ENCODE assay signal across 21 mouse cellular contexts in genomic region chr11:63136836-63137416, GRCm38 (mm10). TPM values are rescaled to one million over a fixed set of nuclear protein-coding genes. Genes with fewer than 3 reads are reported as not detected.
DNase-seq lines count a peak whose midpoint lies in the region; ATAC-seq and TF ChIP-seq lines count a peak whose summit lies in the region.
"Had no signal": no experiment of that assay in that cellular context is flagged by ENCODE, and none has a peak within 500 bp of the region (broad histone marks: within the 10 kb centered on the region; RNA-seq: fewer than 3 reads in every experiment).

No protein-coding gene starts in this region.

- ATAC-seq in heart, embryonic 16.5 days (replicated peaks; ENCODE audit: extremely low read depth, insufficient read depth, low FRiP score) = no peak
- ATAC-seq in heart, embryonic 12.5 days (ENCODE audit: insufficient number of reproducible peaks, low FRiP score) = no peak
- no peak for ATAC-seq in limb, embryonic 15.5 days (ENCODE audit: insufficient number of reproducible peaks, low FRiP score, low TSS enrichment, low read depth)
- ATAC-seq: forebrain, postnatal 0 days; hindbrain, postnatal 0 days; intestine, embryonic 16.5 days; midbrain, embryonic 16.5 days had no signal

- no peak for TF ChIP-seq CTCF in left cerebral cortex, adult 2 months (IDR thresholded peaks at IDR 0.05)

- no peaks in the 10 kb centered on the region for H3K9me3 ChIP-seq in heart, embryonic 16.5 days (replicated peaks; ENCODE audit: control insufficient read depth, low read length)
- no peaks in the 10 kb centered on the region for H3K9me3 ChIP-seq in heart, embryonic 12.5 days (replicated peaks)
- no peaks in the 10 kb centered on the region for H3K9me3 ChIP-seq in limb, embryonic 15.5 days
- H3K9me3 ChIP-seq: heart, embryonic 10.5 days; liver, embryonic 13.5 days; neural tube, embryonic 13.5 days; stomach, embryonic 15.5 days had no signal

- DNase-seq in left cerebral cortex, adult 2 months (ENCODE audit: extremely low spot score in 1 of 2, low spot score in 2 of 2) = no peak
- no peak for DNase-seq in left cerebral cortex, postnatal 36 days (ENCODE audit: low spot score in 2 of 2)
- DNase-seq in R1 (ENCODE audit: low read depth, low spot score) = peak; percentile 54
- DNase-seq in yolk sac, embryonic 10.5 days (ENCODE audit: low spot score) = no peak
- DNase-seq: B cell, adult 2 months; cerebellum, adult 9-11 months; forebrain, postnatal 0 days; liver, embryonic 13.5 days; thymus, postnatal 36 days had no signal

- H3K27ac ChIP-seq in heart, embryonic 16.5 days (ENCODE audit: low read length) = no peak overlapping the region
- H3K27ac ChIP-seq in heart, embryonic 12.5 days (ENCODE audit: poor library complexity, severe bottlenecking) = no peak overlapping the region
- peak overlapping the region; percentile 63; the same call in 1 of the 2 replicates for H3K27ac ChIP-seq in left cerebral cortex, adult 2 months
- H3K27ac ChIP-seq in limb, embryonic 15.5 days = peak overlapping the region; percentile 43; the same call in 1 of the 2 replicates
- H3K27ac ChIP-seq: heart, embryonic 10.5 days; liver, embryonic 13.5 days; neural tube, embryonic 13.5 days; stomach, embryonic 15.5 days had no signal

- H3K4me3 ChIP-seq in heart, embryonic 16.5 days (ENCODE audit: low read length) = no peak overlapping the region
- no peak overlapping the region for H3K4me3 ChIP-seq in heart, embryonic 12.5 days
- H3K4me3 ChIP-seq in left cerebral cortex, adult 2 months = no peak overlapping the region
- no peak overlapping the region for H3K4me3 ChIP-seq in limb, embryonic 15.5 days
- H3K4me3 ChIP-seq: heart, embryonic 10.5 days; liver, embryonic 13.5 days; myocyte; neural tube, embryonic 13.5 days; stomach, embryonic 15.5 days had no signal

- peaks cover 25% of the 10 kb centered on the region for H3K4me1 ChIP-seq in heart, embryonic 16.5 days (ENCODE audit: control insufficient read depth, insufficient read depth, low read length)
- H3K4me1 ChIP-seq in heart, embryonic 12.5 days (replicated peaks) = peaks cover 27% of the 10 kb centered on the region
- peaks cover 56% of the 10 kb centered on the region for H3K4me1 ChIP-seq in limb, embryonic 15.5 days
- H3K4me1 ChIP-seq: liver, embryonic 13.5 days had no signal

- 81% methylated on average over 4 of the region's 4 CpGs for WGBS in heart, embryonic 16.5 days
- 66% methylated on average over 4 of the region's 4 CpGs for WGBS in heart, embryonic 12.5 days
- WGBS in limb, embryonic 15.5 days = 66% methylated on average over 4 of the region's 4 CpGs

- intact Hi-C loops in left cerebral cortex, adult 2 months (cut with DNase I) = loop anchor here (5.0 to 10.0 kb wide), 3 partner anchors 112 to 395 kb away; no protein-coding TSS in a partner anchor
- intact Hi-C loops in left cerebral cortex, postnatal 36 days (cut with DNase I) = no loop called here

- H3K4me2 ChIP-seq in heart, embryonic 16.5 days (ENCODE audit: low read depth, low read length) = no peak overlapping the region
- H3K4me2 ChIP-seq in heart, embryonic 12.5 days = no peak overlapping the region
- no peak overlapping the region for H3K4me2 ChIP-seq in limb, embryonic 15.5 days
- H3K4me2 ChIP-seq: liver, embryonic 13.5 days; neural tube, embryonic 13.5 days; stomach, embryonic 15.5 days had no signal

- H3K27me3 ChIP-seq in heart, embryonic 16.5 days (ENCODE audit: control insufficient read depth, insufficient read depth, low read length) = no peaks in the 10 kb centered on the region
- H3K27me3 ChIP-seq in heart, embryonic 12.5 days (replicated peaks) = 0 out of 2 replicates have a peak, but pooled peaks cover 4% of the 10 kb centered on the region
- peaks cover 9% of the 10 kb centered on the region; the same call in 1 of the 2 replicates for H3K27me3 ChIP-seq in limb, embryonic 15.5 days

- H3K36me3 ChIP-seq in heart, embryonic 16.5 days (ENCODE audit: control insufficient read depth, insufficient read depth) = peaks cover 17% of the 10 kb centered on the region
- H3K36me3 ChIP-seq in heart, embryonic 12.5 days = peaks cover 24% of the 10 kb centered on the region
- H3K36me3 ChIP-seq in limb, embryonic 15.5 days = peaks cover 60% of the 10 kb centered on the region
- H3K36me3 ChIP-seq: liver, embryonic 13.5 days; neural tube, embryonic 13.5 days; stomach, embryonic 15.5 days had no signal

- H3K9ac ChIP-seq in heart, embryonic 16.5 days (ENCODE audit: low read length) = 0 out of 2 replicates have a peak overlapping the region, but pooled peaks have one; percentile 28
- no peak overlapping the region for H3K9ac ChIP-seq in heart, embryonic 12.5 days
- no peak overlapping the region for H3K9ac ChIP-seq in limb, embryonic 15.5 days
- H3K9ac ChIP-seq: forebrain, postnatal 0 days; liver, embryonic 13.5 days; lung, embryonic 14.5 days; neural tube, embryonic 13.5 days; stomach, embryonic 15.5 days had no signal

RNA-seq across cellular contexts. Expression of gene Pmp22, which starts 8.1 kb away (rescaled TPM):
- polyA plus RNA-seq in heart, embryonic 16.5 days (2015; fragmentation: Nextera tagmentation; extraction: Ambion mirVana) = 119 and 126 TPM in 2 replicates
- polyA plus RNA-seq in heart, embryonic 12.5 days (2016; fragmentation: Nextera tagmentation; extraction: Ambion mirVana) = 67.8 and 72.8 TPM in 2 replicates
- 10 to 100 TPM; 25.7 to 27.5 TPM for total RNA-seq in left cerebral cortex, adult 2 months (2021)
- 10 to 100 TPM; 22.4 to 28.4 TPM for total RNA-seq in left cerebral cortex, postnatal 36 days (2021)
- 307 and 381 TPM in 2 replicates for polyA plus RNA-seq in limb, embryonic 15.5 days (2015; fragmentation: Nextera tagmentation; extraction: Ambion mirVana)
- total RNA-seq: common myeloid progenitor, adult 5-6 weeks had no signal

Comparison
In these comparisons a context has a peak if more than half of its experiments do, and no peak if none do; other contexts are left out.
1. H3K27ac ChIP-seq: peak in left cerebral cortex, adult 2 months (single experiment) and limb, embryonic 15.5 days (single experiment); none in heart, embryonic 16.5 days (single experiment) and heart, embryonic 12.5 days (single experiment).